Mouse (Mus musculus): ENCODE measurements at regions not wholly inside any gene's neighbourhood (a gene's known extent, or its start where the extent isn't known, plus 50 kb on each side); places are given as distances from the start of the nearest gene placed in this dataset.

GRCm38 (mm10) chr7:70633577-70633976, 267.0 kb upstream of the Nr2f2 start:
- ATAC-seq (ENCODE audit: insufficient read depth, low FRiP score, low read depth) = no peak
- WGBS = 54% methylated on average over 11 of the region's 11 CpGs
- H3K9me3 ChIP-seq = no peaks in the 10 kb centered on the region

GRCm38 (mm10) chr7:70625643-70626231, 259.2 kb upstream of the Nr2f2 start:
- no peaks in the 10 kb centered on the region for H3K27me3 ChIP-seq (replicated peaks)
- no peak overlapping the region for H3K9ac ChIP-seq
- peak overlapping the region; percentile 74; the same call in 1 of the 2 replicates for H3K27ac ChIP-seq
- peak overlapping the region; percentile 65 for H3K4me2 ChIP-seq
- no peaks in the 10 kb centered on the region for H3K36me3 ChIP-seq
- no peaks in the 10 kb centered on the region for H3K9me3 ChIP-seq
- peak overlapping the region; percentile 15; the same call in 1 of the 2 replicates for H3K4me3 ChIP-seq (replicated peaks)
- 25% methylated on average over 10 of the region's 10 CpGs for WGBS
- peak; percentile 42 for ATAC-seq (ENCODE audit: insufficient read depth, low FRiP score, low read depth)
- H3K4me1 ChIP-seq = peaks cover 22% of the 10 kb centered on the region

More at GRCm38 (mm10) chr7:70633577-70633976, 267.0 kb upstream of the Nr2f2 start:
- Histone ChIP-seq H3K27ac (no peak overlapping the region), H3K9ac (no peak overlapping the region), H3K36me3 (no peaks in the 10 kb centered on the region), H3K4me2 (no peak overlapping the region), H3K4me1 (peaks cover 5% of the 10 kb centered on the region; the same call in 1 of the 2 replicates), H3K27me3 (replicated peaks) (no peaks in the 10 kb centered on the region; the same call in 1 of the 2 replicates), H3K4me3 (replicated peaks) (no peak overlapping the region)

DNA sequence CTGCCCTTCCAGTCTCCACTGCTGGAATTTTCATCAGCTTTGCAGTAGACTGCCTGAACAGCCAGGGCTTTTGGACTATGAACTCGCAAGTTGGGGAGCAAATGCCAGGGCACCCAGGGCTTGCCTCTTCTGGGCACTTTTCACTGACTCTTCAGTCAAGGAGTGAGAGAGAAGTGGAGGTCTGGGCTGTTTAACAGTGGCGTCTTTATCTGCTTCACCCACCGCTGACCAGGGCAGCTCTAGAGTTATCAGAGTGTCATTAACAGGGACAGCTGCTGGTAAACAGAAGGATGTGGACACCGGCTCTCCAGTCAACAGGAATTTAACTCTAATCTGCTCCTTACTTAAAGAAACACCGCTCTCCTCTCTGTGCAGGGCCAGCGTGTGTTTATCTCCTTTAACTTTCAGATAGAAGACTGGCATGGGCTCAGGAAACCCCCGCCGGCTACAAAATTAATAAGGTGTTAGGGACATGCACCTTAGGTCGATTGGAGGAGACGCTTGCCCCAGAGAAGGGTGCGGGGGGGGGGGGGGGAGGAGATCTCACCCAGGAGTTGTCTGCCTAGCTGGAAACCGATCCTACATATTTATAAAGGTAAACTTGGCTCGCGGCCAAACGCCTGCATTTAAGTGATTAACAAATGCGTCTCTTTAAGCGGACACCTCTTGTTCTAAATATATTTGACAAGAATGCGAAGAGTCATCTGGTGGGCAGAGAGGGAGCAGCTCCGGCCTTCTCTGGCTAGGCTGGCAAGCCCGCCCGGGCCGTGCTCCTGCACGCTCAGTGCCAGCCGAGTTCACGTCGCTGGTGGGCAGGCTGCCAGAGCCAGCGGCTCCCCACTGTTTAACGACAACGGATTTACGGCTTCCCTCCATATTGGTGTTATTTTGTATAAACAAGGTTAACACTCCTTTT, 258.4 kb upstream of the Nr2f2 start:
- Histone ChIP-seq H3K4me1 (peaks cover 22% of the 10 kb centered on the region), H3K4me3 (replicated peaks) (peak overlapping the region; percentile 15; the same call in 1 of the 2 replicates), H3K27me3 (replicated peaks) (no peaks in the 10 kb centered on the region), H3K9me3 (no peaks in the 10 kb centered on the region), H3K4me2 (peak overlapping the region; percentile 65), H3K27ac (peak overlapping the region; percentile 74), H3K9ac (no peak overlapping the region), H3K36me3 (no peaks in the 10 kb centered on the region)
- ATAC-seq (ENCODE audit: insufficient read depth, low FRiP score, low read depth) = peak; percentile 41; the same call in 1 of the 2 replicates
- 3% methylated on average over 30 of the region's 30 CpGs for WGBS

- H3K27me3 ChIP-seq (replicated peaks) = no peaks in the 10 kb centered on the region
- WGBS = 11% methylated on average over 16 of the region's 16 CpGs
- peak overlapping the region; percentile 65 for H3K4me2 ChIP-seq
- H3K9me3 ChIP-seq = no peaks in the 10 kb centered on the region
- peaks cover 22% of the 10 kb centered on the region for H3K4me1 ChIP-seq
- H3K4me3 ChIP-seq (replicated peaks) = 0 out of 2 replicates have a peak overlapping the region, but pooled peaks have one; percentile 15
- H3K36me3 ChIP-seq = no peaks in the 10 kb centered on the region
- peak; percentile 30; the same call in 1 of the 2 replicates for ATAC-seq (ENCODE audit: insufficient read depth, low FRiP score, low read depth)
- peak overlapping the region; percentile 74 for H3K27ac ChIP-seq
- H3K9ac ChIP-seq = no peak overlapping the region
Measured at GRCm38 (mm10) chr7:70624031-70624726, 257.6 kb upstream of the Nr2f2 start.

DNA sequence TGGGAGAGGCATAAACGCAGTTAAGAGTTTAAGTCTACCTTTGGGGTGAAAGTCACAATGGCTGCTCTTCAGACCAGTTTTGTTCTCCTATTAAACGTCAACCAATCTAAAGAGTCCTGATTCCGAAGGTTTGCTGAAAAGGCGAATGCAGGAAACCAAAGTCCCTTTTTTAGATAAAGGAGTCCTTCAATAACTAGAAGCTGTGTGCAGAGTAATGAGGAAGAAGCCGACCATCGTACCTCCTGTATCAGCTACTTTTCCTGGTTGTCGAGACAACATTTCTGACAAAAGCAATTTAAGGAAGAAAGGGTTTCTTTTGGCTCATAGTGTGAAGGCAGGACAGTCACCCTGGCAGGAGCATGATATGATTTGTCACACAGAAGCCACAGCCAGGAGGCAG, 252.9 kb upstream of the Nr2f2 start:
- Histone ChIP-seq H3K36me3 (no peaks in the 10 kb centered on the region), H3K4me2 (no peak overlapping the region), H3K27me3 (replicated peaks) (no peaks in the 10 kb centered on the region), H3K9me3 (no peaks in the 10 kb centered on the region), H3K27ac (no peak overlapping the region), H3K4me3 (replicated peaks) (no peak overlapping the region), H3K9ac (no peak overlapping the region), H3K4me1 (peaks cover 7% of the 10 kb centered on the region; the same call in 1 of the 2 replicates)
- 77% methylated on average over 7 of the region's 7 CpGs for WGBS
- no peak for ATAC-seq (ENCODE audit: insufficient read depth, low FRiP score, low read depth)

DNA sequence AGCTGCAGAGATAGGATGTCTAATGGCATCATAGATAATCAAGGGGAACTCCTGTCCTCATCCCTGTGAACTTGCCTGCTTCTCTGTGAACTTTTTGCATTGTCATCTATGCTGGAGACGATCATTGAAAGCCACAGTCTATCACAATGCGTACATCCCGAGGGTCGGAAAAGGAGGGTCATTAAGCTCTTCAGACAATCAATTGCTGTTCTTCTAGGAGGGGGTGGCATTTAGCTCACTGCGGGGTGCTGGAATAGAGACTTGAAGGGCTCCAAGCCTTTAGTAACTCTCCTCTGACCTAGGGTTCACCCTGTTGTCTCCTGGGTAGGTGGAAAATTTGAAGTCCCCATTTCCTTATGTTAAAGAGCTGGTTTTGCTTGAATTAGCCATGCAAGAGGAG, 251.7 kb upstream of the Nr2f2 start:
- H3K9ac ChIP-seq = no peak overlapping the region
- no peak overlapping the region for H3K4me3 ChIP-seq (replicated peaks)
- no peaks in the 10 kb centered on the region for H3K27me3 ChIP-seq (replicated peaks)
- no peaks in the 10 kb centered on the region for H3K36me3 ChIP-seq
- no peaks in the 10 kb centered on the region for H3K9me3 ChIP-seq
- no peak overlapping the region for H3K27ac ChIP-seq
- no peak for ATAC-seq (ENCODE audit: insufficient read depth, low FRiP score, low read depth)
- WGBS = 82% methylated on average over 5 of the region's 5 CpGs
- H3K4me2 ChIP-seq = no peak overlapping the region
- no peaks in the 10 kb centered on the region for H3K4me1 ChIP-seq

GRCm38 (mm10) chr7:70606511-70606910, 240.0 kb upstream of the Nr2f2 start:
- H3K9me3 ChIP-seq = no peaks in the 10 kb centered on the region
- H3K4me3 ChIP-seq (replicated peaks) = no peak overlapping the region
- no peaks in the 10 kb centered on the region for H3K27me3 ChIP-seq (replicated peaks)
- H3K4me1 ChIP-seq = no peaks in the 10 kb centered on the region
- ATAC-seq (ENCODE audit: insufficient read depth, low FRiP score, low read depth) = peak; percentile 80
- no peaks in the 10 kb centered on the region for H3K36me3 ChIP-seq
- WGBS = 69% methylated on average over 7 of the region's 7 CpGs
- H3K9ac ChIP-seq = no peak overlapping the region
- no peak overlapping the region for H3K27ac ChIP-seq
- no peak overlapping the region for H3K4me2 ChIP-seq

- H3K27ac ChIP-seq = no peak overlapping the region
- H3K9ac ChIP-seq = no peak overlapping the region
- no peaks in the 10 kb centered on the region for H3K36me3 ChIP-seq
- no peak overlapping the region for H3K4me2 ChIP-seq
- no peaks in the 10 kb centered on the region for H3K9me3 ChIP-seq
- 87% methylated on average over 5 of the region's 5 CpGs for WGBS
- H3K27me3 ChIP-seq (replicated peaks) = no peaks in the 10 kb centered on the region
- ATAC-seq (ENCODE audit: insufficient read depth, low FRiP score, low read depth) = no peak
- no peaks in the 10 kb centered on the region for H3K4me1 ChIP-seq
- no peak overlapping the region for H3K4me3 ChIP-seq (replicated peaks)
Measured at GRCm38 (mm10) chr7:70604471-70605174, 238.1 kb upstream of the Nr2f2 start.

GRCm38 (mm10) chr7:70593027-70593426, 226.5 kb upstream of the Nr2f2 start:
- no peaks in the 10 kb centered on the region for H3K36me3 ChIP-seq
- H3K4me2 ChIP-seq = no peak overlapping the region
- ATAC-seq (ENCODE audit: insufficient read depth, low FRiP score, low read depth) = peak; percentile 50; the same call in 1 of the 2 replicates

GRCm38 (mm10) chr7:70591361-70592256, 225.1 kb upstream of the Nr2f2 start:
- no peak for ATAC-seq (ENCODE audit: insufficient read depth, low FRiP score, low read depth)
- no peaks in the 10 kb centered on the region for H3K4me1 ChIP-seq
- no peak overlapping the region for H3K27ac ChIP-seq
- H3K27me3 ChIP-seq (replicated peaks) = no peaks in the 10 kb centered on the region
- no peak overlapping the region for H3K4me3 ChIP-seq (replicated peaks)
- H3K36me3 ChIP-seq = no peaks in the 10 kb centered on the region
- H3K9me3 ChIP-seq = no peaks in the 10 kb centered on the region
- no peak overlapping the region for H3K4me2 ChIP-seq
- H3K9ac ChIP-seq = no peak overlapping the region
- WGBS = 40% methylated on average over 13 of the region's 13 CpGs

More at GRCm38 (mm10) chr7:70593027-70593426, 226.5 kb upstream of the Nr2f2 start:
- H3K4me1 ChIP-seq = no peaks in the 10 kb centered on the region
- H3K27ac ChIP-seq = no peak overlapping the region
- no peaks in the 10 kb centered on the region for H3K27me3 ChIP-seq (replicated peaks)
- WGBS = 68% methylated on average over 6 of the region's 6 CpGs
- no peak overlapping the region for H3K4me3 ChIP-seq (replicated peaks)
- no peaks in the 10 kb centered on the region for H3K9me3 ChIP-seq
- no peak overlapping the region for H3K9ac ChIP-seq

Data from stomach, embryonic 15.5 days (tissue).